Mouse (Mus musculus): ENCODE measurements around the gene Gm3336.

DNA sequence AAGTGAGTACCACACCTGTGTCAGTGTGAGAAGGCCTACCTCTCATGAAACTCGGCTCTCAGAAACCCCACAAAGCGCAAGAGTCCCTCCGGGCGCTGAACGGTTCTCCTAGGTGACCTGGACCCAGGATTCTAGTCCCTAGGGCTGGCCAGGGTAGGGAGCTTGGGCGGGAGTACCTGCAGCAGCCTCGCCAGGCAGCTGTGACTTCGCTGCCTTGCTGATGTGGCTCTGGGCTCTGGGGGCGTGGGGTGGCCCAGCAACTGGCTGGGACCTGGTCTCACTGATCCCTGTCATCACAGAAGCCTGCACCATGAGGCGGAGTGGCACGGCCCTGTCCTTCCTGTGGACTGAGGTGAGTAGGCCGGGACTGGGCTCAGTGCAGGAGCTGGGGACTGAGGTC, 5.9 kb downstream of the Gm3336 start:
- TF ChIP-seq POLR2A (IDR thresholded peaks at IDR 0.05; ENCODE audit: borderline replicate concordance, extremely low read depth, low read depth, low read length) (no peak), CTCF (IDR thresholded peaks at IDR 0.05; ENCODE audit: insufficient read depth, low read length) (no peak)

All from lung, adult 2 months (tissue).